Mouse (Mus musculus) yolk sac, embryonic 10.5 days (tissue): ENCODE measurements around the gene Ephb6.
A peak's percentile ranks its signal among the peaks of the same experiment; 100 is the strongest.
"Not testable (repeated sequence)": the region's sequence is repeated elsewhere in the genome, so short reads cannot be mapped to it uniquely, and the experiment has no call there.

Source experiments
- DNase-seq: peaks from one replicate; pipeline ENCODE4 v3.0.0-alpha.2; 2017; ENCODE audit warnings: low spot score

Gene Ephb6

GRCm38 (mm10) chr6:41605061-41605793 is at the start of gene Ephb6:
Ephb6 (plus strand) TSS chr6:41605482.
- peak; percentile 84 for DNase-seq

DNA sequence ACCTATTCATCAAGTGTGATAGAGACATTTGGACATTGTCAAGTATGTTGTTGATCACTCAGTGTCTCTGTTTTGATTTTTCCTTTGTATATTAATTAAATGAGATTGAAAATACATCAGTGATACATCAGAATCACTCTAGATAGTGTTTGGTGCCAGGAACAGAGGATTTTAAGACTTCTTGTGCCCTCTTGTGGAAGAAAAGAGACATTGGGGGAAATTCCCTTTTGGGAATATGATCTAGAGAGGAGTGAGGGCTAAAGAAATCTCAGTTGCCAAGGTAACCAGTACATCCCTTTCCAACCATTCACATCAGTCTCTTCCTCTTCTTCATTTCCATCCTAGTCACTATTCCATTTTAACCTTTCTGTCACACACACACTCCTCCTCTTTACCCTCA is 48.9 kb upstream of the Ephb6 start:
- DNase-seq: no peak

- DNase-seq: no peak
These were observed 47.8 kb upstream of the Ephb6 start for GRCm38 (mm10) chr6:41557468-41557867.

GRCm38 (mm10) chr6:41558271-41558670 is 47.0 kb upstream of the Ephb6 start:
- DNase-seq: no peak

DNA sequence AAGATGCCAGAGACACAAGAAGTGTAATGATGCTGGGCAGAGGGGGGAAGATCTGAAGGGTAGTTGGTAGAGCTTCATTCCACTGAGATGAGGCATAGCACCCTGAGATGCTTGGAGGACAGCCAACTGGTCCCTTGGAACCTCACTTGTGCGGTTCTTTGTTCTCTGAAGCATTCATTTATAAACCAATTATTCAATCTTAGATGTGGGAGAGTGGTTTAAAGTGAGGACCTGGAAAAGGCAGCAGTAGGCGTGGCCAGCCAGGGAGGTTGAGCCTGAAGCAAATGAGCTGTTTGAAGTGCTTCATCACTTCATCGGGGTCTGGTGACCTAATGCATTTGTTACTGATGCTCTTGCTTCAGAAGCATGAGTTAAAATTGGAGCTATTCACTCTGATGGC is 46.0 kb upstream of the Ephb6 start:
- DNase-seq: no peak

- DNase-seq: no peak
These were observed 45.0 kb upstream of the Ephb6 start for GRCm38 (mm10) chr6:41560273-41560672.

DNA sequence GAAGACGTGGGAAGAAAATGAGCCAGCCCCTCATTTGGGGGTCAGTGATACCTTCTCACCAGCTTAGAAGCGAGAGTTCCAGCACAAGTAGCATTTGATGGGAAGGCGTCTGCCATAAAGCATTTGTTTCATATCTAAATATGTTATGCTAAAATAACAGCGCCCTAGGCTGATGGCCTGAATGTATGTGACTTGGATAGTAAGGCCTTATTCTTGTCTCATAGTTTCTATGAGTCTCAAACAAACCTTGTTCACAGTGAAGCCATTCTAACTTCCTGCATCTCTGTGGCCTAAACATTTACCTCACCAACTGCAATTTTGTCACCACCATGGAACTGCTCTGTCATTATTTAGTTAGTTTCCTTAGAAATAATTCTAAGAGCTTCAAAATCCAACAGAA is 42.7 kb upstream of the Ephb6 start:
- no peak for DNase-seq

DNA sequence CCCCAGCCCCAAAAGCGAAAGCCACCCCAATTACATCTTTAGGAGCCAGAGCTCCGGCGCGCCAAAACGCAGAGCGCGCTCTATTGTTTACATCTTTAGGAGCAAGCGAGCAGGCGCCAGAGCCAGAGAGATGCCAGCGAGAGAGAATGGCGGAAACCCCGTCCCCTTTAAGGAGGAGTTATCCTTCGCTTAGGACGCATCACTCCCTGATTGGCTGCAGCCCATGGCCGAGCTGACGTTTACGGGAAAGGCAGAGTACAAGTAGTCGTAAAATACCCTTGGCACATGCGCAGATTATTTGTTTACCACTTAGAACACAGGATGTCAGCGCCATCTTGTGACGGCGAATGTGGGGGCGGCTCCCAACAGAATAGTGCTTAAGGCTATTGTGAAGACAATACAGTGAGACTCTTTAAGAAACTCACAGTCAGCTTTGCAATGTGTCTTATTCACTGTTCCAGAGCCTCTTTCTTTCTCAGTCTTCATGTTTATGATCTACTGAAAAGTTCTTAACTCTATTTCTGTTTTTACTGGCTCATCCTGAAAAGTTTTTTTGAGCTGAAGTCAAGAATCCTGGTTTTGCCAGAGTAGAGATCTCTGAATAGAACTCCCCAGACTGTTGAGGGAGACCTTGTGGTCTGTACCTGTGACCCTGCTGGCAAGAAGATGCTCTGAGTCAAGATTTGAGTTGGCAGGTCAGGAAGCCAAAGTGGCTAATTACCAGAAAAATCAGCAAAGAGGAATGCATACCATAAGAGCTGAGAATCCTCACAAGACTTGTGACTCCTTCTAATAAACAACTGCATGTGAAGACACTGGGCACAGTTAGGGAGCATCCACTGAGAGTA is 42.0 kb upstream of the Ephb6 start:
- not testable (repeated sequence) for DNase-seq

GRCm38 (mm10) chr6:41565261-41565660 is 40.0 kb upstream of the Ephb6 start:
- no peak for DNase-seq

GRCm38 (mm10) chr6:41566965-41567364 is 38.3 kb upstream of the Ephb6 start:
- no peak for DNase-seq

- DNase-seq: no peak
These were observed 36.2 kb upstream of the Ephb6 start for GRCm38 (mm10) chr6:41569078-41569477.

- DNase-seq: no peak
These were observed 28.7 kb upstream of the Ephb6 start for GRCm38 (mm10) chr6:41576526-41577097.

GRCm38 (mm10) chr6:41577297-41577696 is 28.0 kb upstream of the Ephb6 start:
- DNase-seq: no peak

- no peak for DNase-seq
These were observed 24.0 kb upstream of the Ephb6 start for GRCm38 (mm10) chr6:41581295-41581694.

DNA sequence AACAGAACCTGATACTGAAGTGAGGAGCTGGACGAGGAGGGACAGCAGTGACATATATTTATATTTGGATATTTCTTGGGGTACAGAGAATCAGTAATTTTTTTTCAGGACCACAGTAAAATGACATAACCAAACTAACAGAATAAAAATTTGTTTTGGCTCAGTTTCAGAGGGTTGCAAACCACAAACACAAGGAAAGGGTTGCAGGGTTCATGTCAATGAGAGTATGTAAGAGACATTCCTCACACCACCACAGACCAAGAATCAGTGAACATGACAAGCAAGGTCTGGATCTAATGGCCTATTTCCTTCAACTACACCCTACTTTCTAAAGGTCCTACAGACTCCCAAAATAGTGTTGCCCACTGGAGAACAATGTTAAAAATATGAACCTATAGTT is 23.1 kb upstream of the Ephb6 start:
- no peak for DNase-seq

DNA sequence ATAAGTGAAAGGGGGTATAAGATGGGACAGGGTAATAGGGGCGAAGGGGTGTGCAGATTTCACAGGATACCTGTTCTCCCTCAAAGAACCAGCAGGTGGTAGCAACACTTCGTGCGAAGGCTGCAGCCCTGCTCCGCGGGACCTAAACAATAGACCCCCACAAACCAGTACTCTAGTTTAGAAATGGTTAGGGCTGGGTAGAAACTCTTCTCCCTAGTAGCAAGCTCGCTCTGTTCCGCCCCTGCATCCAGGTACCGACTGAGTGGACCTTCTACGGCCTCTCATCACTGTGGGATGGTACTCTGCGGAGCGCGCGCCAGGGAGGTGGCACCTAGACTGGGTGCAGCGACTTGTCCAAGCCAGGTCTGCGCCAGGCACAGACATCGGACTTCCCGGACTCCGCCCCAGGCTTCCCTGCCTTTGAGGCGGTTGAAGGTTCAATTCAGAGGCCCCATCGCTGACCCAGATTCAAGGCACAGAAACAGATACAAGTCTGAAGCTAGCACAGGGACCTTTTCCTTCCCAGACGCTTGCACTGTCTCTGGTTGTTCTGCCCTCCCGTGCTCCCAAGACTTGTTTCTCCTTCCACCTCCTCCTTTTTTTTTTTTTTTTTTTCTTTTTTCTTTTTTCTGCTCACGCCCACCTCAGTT is 756 bp upstream of the Ephb6 start:
- peak; percentile 61 for DNase-seq

- DNase-seq: no peak
These were observed 467 bp downstream of the Ephb6 start for GRCm38 (mm10) chr6:41605794-41606104.

DNA sequence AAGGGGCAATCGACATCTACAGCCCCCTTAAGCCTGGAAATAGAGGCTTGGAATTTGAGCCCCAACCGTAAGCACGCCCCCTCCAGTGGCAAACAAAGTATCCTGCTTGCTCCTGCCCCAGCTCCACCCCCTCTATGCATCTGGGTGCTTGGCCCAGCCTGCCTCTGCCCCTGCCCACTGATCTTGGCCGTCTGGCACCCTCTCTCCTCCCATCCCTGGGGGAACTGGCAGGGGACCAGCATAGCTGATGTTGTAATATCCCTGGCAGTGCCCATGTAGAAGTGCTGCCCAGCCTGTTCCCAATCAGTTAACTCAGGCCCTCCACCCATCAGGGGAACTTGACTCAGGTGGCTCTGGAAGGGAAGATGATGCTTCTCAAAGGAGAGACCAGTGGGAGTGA is 932 bp downstream of the Ephb6 start:
- DNase-seq: no peak

GRCm38 (mm10) chr6:41607637-41608036 is 2.4 kb downstream of the Ephb6 start:
- DNase-seq: no peak

- DNase-seq: no peak
These were observed 15.0 kb downstream of the Ephb6 start for GRCm38 (mm10) chr6:41620173-41620798.

DNA sequence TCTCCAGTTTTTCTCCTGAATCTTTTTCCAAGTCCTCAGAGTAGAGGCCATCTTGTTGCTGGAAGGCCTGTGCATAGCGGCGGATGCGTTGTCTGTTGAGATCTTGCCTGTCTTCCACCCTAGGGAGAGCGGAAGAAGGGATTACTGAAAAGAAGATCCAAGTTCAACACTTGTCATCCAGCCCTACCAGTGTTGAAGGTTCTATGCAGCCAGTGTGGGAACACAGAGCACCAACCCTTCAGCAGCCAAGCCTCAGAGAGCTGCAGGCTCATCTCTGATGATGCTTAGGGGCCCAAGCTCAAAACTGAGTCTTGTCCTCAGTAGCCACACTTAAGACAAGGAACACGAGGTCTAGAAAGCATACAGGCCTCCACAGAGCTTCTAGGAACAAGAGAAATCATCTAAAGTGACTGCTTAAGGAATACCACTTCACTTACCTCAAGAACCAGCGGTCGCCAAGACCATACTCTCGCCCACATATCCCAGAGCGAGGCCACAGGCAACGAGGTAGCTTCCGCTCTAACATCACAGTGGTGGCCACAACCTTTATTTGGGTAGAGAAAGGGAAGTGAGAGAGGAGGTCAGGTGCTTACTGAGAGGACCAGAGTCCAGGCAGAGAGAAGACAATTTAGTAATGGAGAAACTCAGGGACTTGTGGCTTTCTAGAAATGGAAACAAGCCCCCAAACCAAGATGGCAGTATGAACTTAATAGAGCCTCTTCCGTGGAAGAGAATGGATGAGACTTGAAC is 16.1 kb downstream of the Ephb6 start:
- no peak for DNase-seq

DNA sequence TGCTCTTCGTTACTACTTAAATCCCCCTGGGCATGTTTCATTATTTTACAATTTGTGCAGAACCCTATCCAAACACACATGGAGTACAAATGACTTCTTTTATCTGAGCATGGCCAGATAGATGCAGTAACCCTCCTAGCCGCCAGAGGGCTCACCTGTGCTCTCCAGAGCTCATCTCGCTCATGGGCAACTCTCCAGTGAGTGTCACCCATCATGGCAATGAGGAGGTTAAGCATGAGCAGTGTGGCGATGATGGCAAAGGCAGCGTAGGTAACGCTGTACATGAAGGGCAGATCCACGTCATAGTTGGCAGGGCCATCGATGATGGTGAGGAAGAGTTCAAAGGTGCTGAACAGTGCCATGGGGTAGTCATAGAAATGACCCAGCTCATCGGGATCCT is 17.4 kb downstream of the Ephb6 start:
- DNase-seq: no peak
